Mouse (Mus musculus) kidney, adult 2 months (tissue): ENCODE results near the gene Ankrd13c.

Source experiments
- CTCF ChIP-seq: fragments of 200-500 bp; conservative IDR thresholded peaks from 2 replicates; pipeline ENCODE4 v1.5.1; 2011; ENCODE audit warnings: low read depth, mild to moderate bottlenecking, control low read depth, low read length, moderate library complexity, mixed read lengths; ENCODE audit not compliant: insufficient read depth, insufficient read length
- POLR2A ChIP-seq: fragments of 200-500 bp; IDR thresholded peaks from one replicate; pipeline ENCODE4 v1.6.1; 2011; ENCODE audit warnings: low read depth, low read length, control low read depth

DNA sequence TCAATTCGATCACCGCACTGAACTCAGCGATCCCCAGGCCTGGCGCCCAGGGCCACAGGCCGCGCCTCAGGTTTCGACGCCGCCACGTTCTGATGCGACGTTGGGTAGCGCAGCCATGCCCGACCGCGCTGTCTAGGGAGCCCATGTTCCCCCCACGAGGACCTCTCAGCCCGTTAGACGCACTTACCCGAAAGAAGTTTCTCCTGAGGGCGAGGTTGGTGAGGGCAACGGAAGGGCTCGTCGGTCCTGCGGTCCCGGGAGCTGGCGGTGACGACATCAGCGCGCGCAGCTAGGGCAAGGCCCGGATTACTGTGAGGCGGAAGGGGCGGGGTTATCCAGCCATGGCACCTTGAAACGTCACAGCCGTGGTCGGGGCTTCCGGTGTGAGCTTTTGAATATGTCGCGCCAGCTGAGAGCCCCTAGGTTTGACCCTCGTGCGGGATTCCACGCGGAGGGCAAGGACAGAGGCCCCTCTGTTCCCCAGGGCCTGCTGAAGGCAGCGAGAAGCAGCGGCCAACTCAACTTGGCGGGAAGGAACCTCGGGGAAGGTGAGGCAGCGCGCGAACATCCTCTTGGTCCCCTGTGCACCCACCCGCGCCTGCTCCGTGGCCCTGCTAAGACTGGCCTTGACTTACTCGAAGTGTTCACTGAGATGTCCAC is 89.4 kb downstream of the Ankrd13c start, which contains the start of the genes Srsf11 and Lrrc40:
- TF ChIP-seq CTCF (no peak), POLR2A (peak; percentile 78)
